Mouse (Mus musculus) monocyte, adult 5-6 weeks (primary cell): ENCODE measurements around the gene Fbxo46. TPM values are rescaled to one million over a fixed set of nuclear protein-coding genes. Genes with fewer than 3 reads are reported as not detected.
"Not testable (repeated sequence)": the region's sequence is repeated elsewhere in the genome, so short reads cannot be mapped to it uniquely, and the experiment has no call there.

Experiments used
- ATAC-seq: fragments of 153-309, 156-312 bp; replicated peaks from 2 replicates; pipeline ENCODE4 v1.8.0; 2017; ENCODE audit warnings: mild to moderate bottlenecking; ENCODE audit not compliant: low TSS enrichment, insufficient number of reproducible peaks, severe bottlenecking, poor library complexity, low FRiP score
- total RNA-seq: library from RNA; stranded (forward); fragments of 200-1000, 200-491, 200-594 nt; gene quantifications from 3 replicates; pipeline ENCODE4 v1.2.3, GENCODE M21; 2017

The Fbxo46 gene
- total RNA-seq: 6.7 to 11.5 TPM (median 7.1 TPM) in 3 replicates

- ATAC-seq: peak; percentile 100
Observed at GRCm38 (mm10) chr7:19119631-19120429, at the start of gene Fbxo46. Gene Fbxo46, plus strand, starts transcription at chr7:19119859.

- ATAC-seq: not testable (repeated sequence)
Observed at GRCm38 (mm10) chr7:19071024-19071423, 48.6 kb upstream of the Fbxo46 start.

GRCm38 (mm10) chr7:19073504-19073903, 46.2 kb upstream of the Fbxo46 start:
- ATAC-seq: no peak

GRCm38 (mm10) chr7:19074494-19074893, 45.2 kb upstream of the Fbxo46 start:
- ATAC-seq: no peak

GRCm38 (mm10) chr7:19075231-19075630, 44.4 kb upstream of the Fbxo46 start:
- no peak for ATAC-seq

- ATAC-seq: no peak
Observed at GRCm38 (mm10) chr7:19075723-19076585, 43.7 kb upstream of the Fbxo46 start, which contains the start of gene Dmwd. Gene Dmwd, plus strand, starts transcription at chr7:19076227.

- ATAC-seq: no peak
Observed at GRCm38 (mm10) chr7:19076586-19076991, 43.1 kb upstream of the Fbxo46 start.

- peak; percentile 89 for ATAC-seq
Observed at GRCm38 (mm10) chr7:19077761-19078160, 41.9 kb upstream of the Fbxo46 start.

- no peak for ATAC-seq
Observed at GRCm38 (mm10) chr7:19078732-19079131, 40.9 kb upstream of the Fbxo46 start.

- ATAC-seq: no peak
Observed at GRCm38 (mm10) chr7:19080451-19080950, 39.2 kb upstream of the Fbxo46 start.

GRCm38 (mm10) chr7:19082171-19082570, 37.5 kb upstream of the Fbxo46 start:
- ATAC-seq: no peak

- no peak for ATAC-seq
Observed at GRCm38 (mm10) chr7:19083096-19083495, 36.6 kb upstream of the Fbxo46 start.

GRCm38 (mm10) chr7:19083701-19084100, 36.0 kb upstream of the Fbxo46 start, which contains the start of gene Dmpk:
Gene Dmpk, plus strand, starts transcription at chr7:19083849.
- no peak for ATAC-seq

- peak; percentile 80 for ATAC-seq
Observed at GRCm38 (mm10) chr7:19084277-19084771, 35.3 kb upstream of the Fbxo46 start.

- no peak for ATAC-seq
Observed at GRCm38 (mm10) chr7:19084921-19085473, 34.7 kb upstream of the Fbxo46 start.

- ATAC-seq: no peak
Observed at GRCm38 (mm10) chr7:19085495-19085894, 34.2 kb upstream of the Fbxo46 start.

- no peak for ATAC-seq
Observed at GRCm38 (mm10) chr7:19086042-19086441, 33.6 kb upstream of the Fbxo46 start.

- ATAC-seq: no peak
Observed at GRCm38 (mm10) chr7:19086760-19087159, 32.9 kb upstream of the Fbxo46 start.

GRCm38 (mm10) chr7:19088813-19089212, 30.8 kb upstream of the Fbxo46 start:
- ATAC-seq: no peak
